Comparison of ENCODE assay signal across 8 mouse cellular contexts in genomic region chr8:120667561-120668373, GRCm38 (mm10). TPM values are rescaled to one million over a fixed set of nuclear protein-coding genes. Genes with fewer than 3 reads are reported as not detected.
DNase-seq lines count a peak whose midpoint lies in the region; ATAC-seq and TF ChIP-seq lines count a peak whose summit lies in the region.

Gene Gm27021 (minus strand): TSS chr8:120668079.
Gene Cox4i1 (plus strand): TSS chr8:120668222.

- peaks cover 0 to 25% of the 10 kb centered on the region in 2 experiments; a peak in 1 of 4 replicates for H3K4me1 ChIP-seq in ES-E14 (ENCODE audit: control insufficient read depth in 2 of 2, insufficient read depth in 2 of 2, low read length in 2 of 2, poor library complexity in 1 of 2)
- H3K4me1 ChIP-seq in forebrain, embryonic 16.5 days (replicated peaks; ENCODE audit: control insufficient read depth, insufficient read depth, low read length) = peaks cover 41% of the 10 kb centered on the region
- peaks cover 24% of the 10 kb centered on the region for H3K4me1 ChIP-seq in neural tube, embryonic 14.5 days (ENCODE audit: control insufficient read depth, insufficient read depth, low read length)
- peaks cover 11% of the 10 kb centered on the region for H3K4me1 ChIP-seq in testis, adult 2 months (ENCODE audit: control insufficient read depth, insufficient read depth, low read length)

- peak within 1 kb of the TSS; percentile 98 for H3K9ac ChIP-seq in ES-E14 (ENCODE audit: insufficient read depth, low read depth, low read length, poor library complexity, severe bottlenecking)
- peak within 1 kb of the TSS; percentile 94 for H3K9ac ChIP-seq in forebrain, embryonic 16.5 days (replicated peaks; ENCODE audit: low read depth, low read length)
- H3K9ac ChIP-seq in neural tube, embryonic 14.5 days (replicated peaks; ENCODE audit: low read depth, low read length) = peak within 1 kb of the TSS; percentile 94

- H3K27ac ChIP-seq in ES-E14 (ENCODE audit: insufficient read depth, low read depth, low read length, poor library complexity, severe bottlenecking) = peak within 1 kb of the TSS; percentile 74
- H3K27ac ChIP-seq in forebrain, embryonic 16.5 days (ENCODE audit: low read length) = peak within 1 kb of the TSS; percentile 89
- peak within 1 kb of the TSS; percentile 85 for H3K27ac ChIP-seq in neural tube, embryonic 14.5 days (ENCODE audit: low read depth, low read length)
- peak within 1 kb of the TSS; percentile 85 for H3K27ac ChIP-seq in testis, adult 2 months (ENCODE audit: control insufficient read depth, insufficient read depth, low read depth, low read length)

- TF ChIP-seq CTCF in testis, adult 2 months (IDR thresholded peaks at IDR 0.05; ENCODE audit: control insufficient read depth, insufficient read depth, insufficient replicate concordance, low read depth, low read length) = no peak

- peak within 1 kb of the TSS; percentile 93 to 97 for H3K4me3 ChIP-seq in ES-E14 (ENCODE audit: insufficient read depth in 1 of 2, low read depth in 1 of 2, low read length in 2 of 2, poor library complexity in 1 of 2, severe bottlenecking in 1 of 2)
- peak within 1 kb of the TSS; percentile 97 for H3K4me3 ChIP-seq in forebrain, embryonic 16.5 days (replicated peaks; ENCODE audit: low read length)
- peak within 1 kb of the TSS; percentile 93 for H3K4me3 ChIP-seq in neural tube, embryonic 14.5 days (ENCODE audit: low read depth, low read length)
- peak within 1 kb of the TSS; percentile 90 for H3K4me3 ChIP-seq in testis, adult 2 months (ENCODE audit: control insufficient read depth, low read depth, low read length)

- H3K9me3 ChIP-seq in ES-E14 (ENCODE audit: control insufficient read depth, insufficient read depth, low read depth, low read length) = no peaks in the 10 kb centered on the region
- H3K9me3 ChIP-seq in forebrain, embryonic 16.5 days (ENCODE audit: control insufficient read depth, low read length) = no peaks in the 10 kb centered on the region
- no peaks in the 10 kb centered on the region for H3K9me3 ChIP-seq in neural tube, embryonic 14.5 days (ENCODE audit: control insufficient read depth, low read length)

- intact Hi-C loops in heart, postnatal 36 days (cut with DNase I) = no loop called here

- H3K27me3 ChIP-seq in forebrain, embryonic 16.5 days (replicated peaks; ENCODE audit: control insufficient read depth, insufficient read depth, low read length) = no peaks in the 10 kb centered on the region
- peaks cover 3% of the 10 kb centered on the region; the same call in 1 of the 2 replicates for H3K27me3 ChIP-seq in neural tube, embryonic 14.5 days (ENCODE audit: control insufficient read depth, insufficient read depth, low read length)
- no peaks in the 10 kb centered on the region for H3K27me3 ChIP-seq in testis, adult 2 months (ENCODE audit: control insufficient read depth, insufficient read depth, low read length)

- peak within 1 kb of the TSS; percentile 97 for H3K4me2 ChIP-seq in forebrain, embryonic 16.5 days (ENCODE audit: low read length)
- peak within 1 kb of the TSS; percentile 90 for H3K4me2 ChIP-seq in neural tube, embryonic 14.5 days (ENCODE audit: low read depth, low read length)

- ATAC-seq in forebrain, embryonic 16.5 days = peak; percentile 96
- peak; percentile 94 for ATAC-seq in neural tube, embryonic 14.5 days (ENCODE audit: low read depth)

- WGBS in forebrain, embryonic 16.5 days = under 1% methylated on average over 103 of the region's 105 CpGs
- under 1% methylated on average over 99 of the region's 105 CpGs for WGBS in neural tube, embryonic 14.5 days

- peak; percentile 85 for DNase-seq in ES-E14 (ENCODE audit: low read depth, low spot score)
- DNase-seq in cerebellum, adult 11-12 months = peak; percentile 94
- peak; percentile 89 to 93 for DNase-seq in heart, postnatal 36 days
- peak; percentile 79 to 90 for DNase-seq in layer of hippocampus, adult 18-20 months (ENCODE audit: low spot score in 2 of 2)
- DNase-seq in lung, adult 18-20 months = peak; percentile 91 to 94

- in situ Hi-C loops in ES-E14 (cut with MboI; ENCODE audit: low sequenced_read_pairs in 2 of 2, unreplicated experiment in 2 of 2) = no loop called here

- peak; percentile 89 for TF ChIP-seq POLR2A in testis, adult 2 months (IDR thresholded peaks at IDR 0.05; ENCODE audit: control insufficient read depth, low read depth, low read length)

- H3K36me3 ChIP-seq in ES-E14 (ENCODE audit: control insufficient read depth, insufficient read depth, low read length, poor library complexity, severe bottlenecking) = peaks cover 43% of the 10 kb centered on the region
- H3K36me3 ChIP-seq in forebrain, embryonic 16.5 days (ENCODE audit: control insufficient read depth, insufficient read depth) = peaks cover 8% of the 10 kb centered on the region; the same call in 1 of the 2 replicates
- peaks cover 18% of the 10 kb centered on the region for H3K36me3 ChIP-seq in neural tube, embryonic 14.5 days (ENCODE audit: control insufficient read depth, insufficient read depth, low read length)
- no peaks in the 10 kb centered on the region; the same call in none of the 2 replicates for H3K36me3 ChIP-seq in testis, adult 2 months (ENCODE audit: control insufficient read depth, insufficient read depth, low read length)

TF ChIP-seq in ES-E14, 5 proteins besides CTCF, POLR2A, EP300 and RAD21:
- TF ChIP-seq ZNF384 (IDR thresholded peaks at IDR 0.05; ENCODE audit: low read depth, low read length) (no peak), HCFC1 (IDR thresholded peaks at IDR 0.05; ENCODE audit: borderline replicate concordance, insufficient read depth, low read length) (0 out of 2 replicates have a peak, but pooled peaks have one; percentile 34), MAFK (IDR thresholded peaks at IDR 0.05; ENCODE audit: insufficient read depth, low read depth, low read length) (no peak), CHD2 (IDR thresholded peaks at IDR 0.05; ENCODE audit: low read depth, low read length) (peak; percentile 79)

RNA-seq across cellular contexts. Expression of gene Gm27021, which starts in this region (rescaled TPM):
- total RNA-seq in ES-E14 (2012; rRNA removed) = 0.49 TPM in 1 of 2 replicates, not detected in the other
- 5.5 and 9.6 TPM in 2 replicates for polyA plus RNA-seq in forebrain, embryonic 16.5 days (2015; fragmentation: Nextera tagmentation; extraction: Ambion mirVana)
- total RNA-seq in heart, postnatal 36 days (2021) = 1 to 10 TPM in 1 of 2 experiments, not detected in 1; 1.1 TPM
- 1 to 10 TPM; 1.4 to 2.0 TPM for total RNA-seq in layer of hippocampus, adult 18-20 months (2021)
- 4.6 and 8.4 TPM in 2 replicates for polyA plus RNA-seq in neural tube, embryonic 14.5 days (2014; fragmentation: Nextera tagmentation; extraction: Ambion mirVana)
- 0.57 and 0.59 TPM in 2 replicates for polyA plus RNA-seq in testis, adult 2 months (2012; rRNA removed)

RNA-seq across cellular contexts. Expression of gene Cox4i1, which starts in this region (rescaled TPM):
- 1,965 and 2,746 TPM in 2 replicates for total RNA-seq in ES-E14 (2012; rRNA removed)
- 935 and 953 TPM in 2 replicates for polyA plus RNA-seq in forebrain, embryonic 16.5 days (2015; fragmentation: Nextera tagmentation; extraction: Ambion mirVana)
- total RNA-seq in heart, postnatal 36 days (2021) = 1,000 to 10,000 TPM; 4,631 to 4,708 TPM
- total RNA-seq in layer of hippocampus, adult 18-20 months (2021) = 1,000 to 10,000 TPM; 1,117 to 1,130 TPM
- polyA plus RNA-seq in neural tube, embryonic 14.5 days (2014; fragmentation: Nextera tagmentation; extraction: Ambion mirVana) = 1,198 and 1,298 TPM in 2 replicates
- 803 and 957 TPM in 2 replicates for polyA plus RNA-seq in testis, adult 2 months (2012; rRNA removed)

Comparison
In these comparisons a context has a peak if more than half of its experiments do, and no peak if none do; other contexts are left out.
1. Peak in every context shown above with its lines: DNase-seq, ATAC-seq, H3K4me3 ChIP-seq and H3K27ac ChIP-seq.